Mouse (Mus musculus) liver, embryonic 16.5 days (tissue): Measurements from ENCODE around the gene Cars2. TPM values are rescaled to one million over a fixed set of nuclear protein-coding genes. Genes with fewer than 3 reads are reported as not detected.
A peak's percentile ranks its signal among the peaks of the same experiment; 100 is the strongest.
"Not testable (repeated sequence)": the region's sequence is repeated elsewhere in the genome, so short reads cannot be mapped to it uniquely, and the experiment has no call there.

ENCODE experiments used
- ATAC-seq: fragments of 200-750 bp; cut with Nextera tagmentation; 2 replicates; pipeline ENCODE4 v1.8.0; 2017; ENCODE audit warnings: low read depth, mild to moderate bottlenecking, moderate number of reproducible peaks, moderate library complexity
- H3K27ac ChIP-seq: fragments of 300-500 bp; sonication (generic); 2 replicates; pipeline ENCODE4 v1.5.1; 2014; ENCODE audit warnings: mild to moderate bottlenecking, low read length
- H3K27me3 ChIP-seq: fragments of 300-500 bp; sonication (generic); 2 replicates; pipeline ENCODE4 v1.6.1; 2014; ENCODE audit warnings: low read depth, low read length, mixed read lengths; ENCODE audit not compliant: control insufficient read depth, insufficient read depth
- H3K36me3 ChIP-seq: fragments of 300-500 bp; sonication (generic); 2 replicates; pipeline ENCODE4 v1.6.1; 2014; ENCODE audit warnings: mild to moderate bottlenecking; ENCODE audit not compliant: control insufficient read depth, insufficient read depth
- H3K4me1 ChIP-seq: fragments of 300-500 bp; sonication (generic); 2 replicates; pipeline ENCODE4 v1.6.1; 2014; ENCODE audit warnings: low read depth, low read length, mixed read lengths; ENCODE audit not compliant: control insufficient read depth
- H3K4me2 ChIP-seq: fragments of 300-500 bp; sonication (generic); 2 replicates; pipeline ENCODE4 v1.6.1; 2014; ENCODE audit warnings: low read depth, low read length, mixed read lengths
- H3K4me3 ChIP-seq: fragments of 300-500 bp; sonication (generic); 2 replicates; pipeline ENCODE4 v1.5.1; 2014; ENCODE audit warnings: low read depth, mild to moderate bottlenecking, low read length
- H3K9ac ChIP-seq: fragments of 300-500 bp; sonication (generic); 2 replicates; pipeline ENCODE4 v1.6.1; 2014; ENCODE audit warnings: low read depth, low read length
- H3K9me3 ChIP-seq: fragments of 300-500 bp; sonication (generic); replicated peaks from 2 replicates; pipeline ENCODE4 v1.6.1; 2016; ENCODE audit warnings: low read length; ENCODE audit not compliant: control insufficient read depth
- WGBS: fragments of 180-500 bp; shearing (Covaris S2); extraction: QIAGEN DNeasy Blood & Tissue Kit; methylation state at CpG from one replicate; pipeline ENCODE4 v1.1.7; 2014; ENCODE audit not compliant: insufficient replicate concordance; 5-methylcytosine and 5-hydroxymethylcytosine counted together
- polyA plus RNA-seq: library from polyadenylated mRNA; unstranded; fragments of >200 nt; fragmentation: Nextera tagmentation; extraction: Ambion mirVana; gene quantifications from 2 replicates; pipeline ENCODE4 v1.2.1, GENCODE M21; 2015

The Cars2 gene
- polyA plus RNA-seq, 1 experiment from 2014 or later = 11.8 TPM

- no peaks in the 10 kb centered on the region for H3K36me3 ChIP-seq
- ATAC-seq = no peak
- no peaks in the 10 kb centered on the region for H3K9me3 ChIP-seq
- WGBS = 64% methylated on average over 6 of the region's 6 CpGs
- no peak overlapping the region for H3K4me3 ChIP-seq
- peaks cover 3% of the 10 kb centered on the region; the same call in 1 of the 2 replicates for H3K4me1 ChIP-seq
- no peak overlapping the region for H3K4me2 ChIP-seq
- no peak overlapping the region for H3K27ac ChIP-seq
- H3K9ac ChIP-seq = no peak overlapping the region
- H3K27me3 ChIP-seq = no peaks in the 10 kb centered on the region
Measured at GRCm38 (mm10) chr8:11572428-11572827, 21.8 kb upstream of the Cars2 start.

DNA sequence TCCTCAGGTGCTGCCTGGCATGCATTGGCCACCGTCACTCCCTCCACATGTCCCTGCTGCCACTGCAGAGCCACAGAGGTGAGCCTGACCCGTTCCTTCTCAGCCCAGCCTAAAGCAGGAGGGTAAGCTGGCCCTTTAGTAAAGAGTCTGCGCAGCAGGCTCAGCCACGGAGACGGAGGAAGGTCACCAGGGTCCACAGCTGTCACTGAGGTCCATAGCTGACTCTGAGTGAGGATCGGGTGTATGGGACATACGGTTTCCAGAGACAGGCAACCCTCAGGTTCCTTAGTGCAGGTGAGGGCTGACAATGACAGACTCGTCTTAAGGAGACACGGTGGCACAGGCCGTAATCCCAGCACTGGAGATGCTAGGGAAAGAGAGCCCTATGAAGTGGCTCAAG lies 21.4 kb upstream of the Cars2 start:
- Histone ChIP-seq H3K4me2 (no peak overlapping the region), H3K9ac (no peak overlapping the region), H3K4me3 (no peak overlapping the region), H3K9me3 (no peaks in the 10 kb centered on the region), H3K4me1 (peaks cover 3% of the 10 kb centered on the region; the same call in 1 of the 2 replicates), H3K27ac (no peak overlapping the region), H3K27me3 (no peaks in the 10 kb centered on the region), H3K36me3 (no peaks in the 10 kb centered on the region)
- no peak for ATAC-seq
- WGBS = 84% methylated on average over 10 of the region's 10 CpGs

DNA sequence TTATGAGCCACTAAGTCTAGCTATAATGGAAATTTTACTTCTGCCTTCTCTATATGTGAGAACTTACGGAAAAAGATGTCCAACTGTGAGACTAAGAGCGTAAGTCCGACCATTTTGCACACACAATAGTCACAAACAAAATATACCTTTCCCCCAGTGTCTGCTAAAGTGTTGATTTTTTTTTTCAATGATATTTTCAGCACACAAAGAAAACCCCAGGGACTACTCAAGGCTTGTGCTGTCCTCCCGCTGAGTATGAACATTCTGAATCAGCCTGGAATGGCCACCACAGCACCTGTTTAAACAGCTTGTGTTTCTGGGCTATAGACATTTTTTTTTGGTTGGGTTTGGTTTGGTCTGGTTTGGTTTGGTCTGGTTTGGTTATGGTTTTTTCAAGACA lies 20.2 kb upstream of the Cars2 start:
- Histone ChIP-seq H3K4me3 (no peak overlapping the region), H3K9me3 (no peaks in the 10 kb centered on the region), H3K4me1 (peaks cover 3% of the 10 kb centered on the region; the same call in 1 of the 2 replicates), H3K27me3 (no peaks in the 10 kb centered on the region), H3K4me2 (no peak overlapping the region), H3K36me3 (no peaks in the 10 kb centered on the region), H3K27ac (no peak overlapping the region), H3K9ac (no peak overlapping the region)
- ATAC-seq = no peak
- 86% methylated on average over 4 of the region's 4 CpGs for WGBS

DNA sequence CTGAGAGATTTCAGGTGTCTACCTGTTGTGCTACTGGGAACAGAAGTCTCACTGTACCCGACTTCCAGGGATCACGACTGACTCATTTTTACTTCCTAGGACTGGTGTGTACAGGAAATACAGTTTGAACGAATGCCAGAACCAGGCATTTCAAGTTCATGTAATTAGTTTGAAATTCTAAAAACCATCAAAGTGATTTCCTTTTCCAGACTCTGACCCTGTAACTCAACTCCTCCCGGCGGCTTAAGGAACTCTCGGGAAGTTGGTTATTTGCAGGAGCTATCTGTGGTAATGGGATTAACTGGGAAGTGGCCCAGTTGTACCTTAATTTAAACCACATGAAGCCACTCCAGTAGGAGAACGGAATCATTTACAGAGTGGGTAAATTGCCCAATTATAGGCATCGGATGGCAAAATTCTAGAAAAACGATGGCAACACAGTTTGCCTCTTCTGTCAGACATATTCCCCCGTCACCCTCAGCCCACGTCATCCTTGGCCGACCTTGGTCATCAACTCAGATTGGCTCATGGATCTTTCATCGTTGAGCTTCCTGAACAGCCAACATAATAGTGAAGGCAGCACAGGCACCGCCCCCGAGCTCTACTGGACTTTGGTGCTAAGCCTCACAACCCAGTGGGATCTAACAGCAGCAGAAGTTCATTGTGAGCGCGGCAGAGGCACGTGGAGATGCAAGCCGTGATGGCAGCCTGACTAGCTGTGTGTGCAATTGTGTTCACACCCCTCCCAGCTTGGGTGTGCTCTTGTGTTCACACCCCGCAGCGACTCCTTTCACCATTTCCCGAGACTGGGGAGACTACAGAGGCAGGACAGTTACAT lies 18.9 kb upstream of the Cars2 start:
- WGBS = 77% methylated on average over 22 of the region's 22 CpGs
- no peaks in the 10 kb centered on the region; the same call in 1 of the 2 replicates for H3K36me3 ChIP-seq
- H3K4me3 ChIP-seq = no peak overlapping the region
- no peaks in the 10 kb centered on the region for H3K9me3 ChIP-seq
- H3K27me3 ChIP-seq = no peaks in the 10 kb centered on the region
- ATAC-seq = no peak
- H3K9ac ChIP-seq = no peak overlapping the region
- H3K4me2 ChIP-seq = no peak overlapping the region
- H3K27ac ChIP-seq = no peak overlapping the region
- no peaks in the 10 kb centered on the region for H3K4me1 ChIP-seq

DNA sequence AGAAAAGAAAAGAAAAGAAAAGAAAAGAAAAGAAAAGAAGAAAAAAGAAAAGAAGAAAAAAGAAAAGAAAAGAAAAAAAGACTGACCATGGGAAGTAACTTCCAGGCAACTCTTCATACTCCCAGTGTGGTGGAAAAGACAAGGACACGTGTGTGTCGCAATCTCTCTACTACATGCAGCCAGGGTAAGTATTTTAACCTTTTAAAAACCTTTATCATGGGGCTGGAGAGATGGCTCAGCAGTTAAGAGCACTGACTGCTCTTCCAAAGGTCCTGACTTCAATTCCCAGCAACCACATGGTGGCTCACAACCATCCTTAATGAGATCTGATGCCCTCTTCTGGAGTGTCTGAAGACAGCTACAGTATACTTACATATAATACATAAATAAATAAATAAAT lies 17.6 kb upstream of the Cars2 start:
- not testable (repeated sequence) for H3K36me3 ChIP-seq, H3K9ac ChIP-seq, H3K4me3 ChIP-seq, H3K9me3 ChIP-seq, ATAC-seq, H3K27me3 ChIP-seq, H3K4me1 ChIP-seq, H3K27ac ChIP-seq, H3K4me2 ChIP-seq
- 59% methylated on average over 2 of the region's 2 CpGs for WGBS

DNA sequence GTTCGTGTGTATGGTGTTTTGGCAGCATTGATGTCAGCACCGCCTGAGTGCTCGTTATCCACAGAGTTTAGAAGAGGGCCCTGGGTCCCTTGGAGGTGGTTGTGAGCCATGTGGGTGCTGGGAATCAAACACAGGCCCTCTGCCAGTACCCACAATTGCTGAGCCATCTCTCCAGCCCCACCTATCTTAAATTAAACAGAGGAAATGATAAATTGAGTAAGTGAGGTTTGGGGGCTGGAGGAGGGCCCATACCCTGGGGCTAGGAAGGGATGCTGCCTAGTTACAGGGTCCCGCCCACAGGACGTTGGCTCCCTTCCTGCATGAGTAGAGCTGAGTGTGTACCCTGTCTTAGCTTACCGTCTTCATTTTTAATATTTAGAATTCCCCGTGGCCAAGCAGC lies 14.1 kb upstream of the Cars2 start:
- Histone ChIP-seq H3K4me1 (peaks cover under 1% of the 10 kb centered on the region; the same call in 1 of the 2 replicates), H3K4me2 (no peak overlapping the region), H3K27ac (no peak overlapping the region), H3K36me3 (peaks cover 20% of the 10 kb centered on the region), H3K9ac (no peak overlapping the region), H3K27me3 (no peaks in the 10 kb centered on the region), H3K9me3 (no peaks in the 10 kb centered on the region), H3K4me3 (no peak overlapping the region)
- no peak for ATAC-seq
- WGBS = 81% methylated on average over 7 of the region's 7 CpGs

DNA sequence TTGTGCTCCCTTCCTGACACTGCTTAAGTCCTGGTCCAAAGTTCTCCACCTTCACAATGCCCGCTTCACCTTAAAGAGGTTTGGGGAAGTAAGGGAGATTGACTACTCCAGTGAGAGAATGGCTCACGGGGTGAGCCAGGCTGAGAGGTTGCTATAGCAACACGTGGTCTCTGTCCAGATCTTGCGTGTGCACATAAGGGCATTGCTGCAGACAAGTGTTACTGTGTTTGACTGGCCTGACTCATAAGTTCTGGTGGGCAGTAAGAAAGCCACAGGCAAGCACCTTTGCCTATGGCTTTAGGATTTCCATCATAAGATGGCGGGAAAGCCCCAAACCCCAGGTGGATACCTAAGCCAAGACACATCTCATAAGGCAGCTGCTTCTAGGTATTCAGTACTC lies 13.7 kb upstream of the Cars2 start:
- Histone ChIP-seq H3K4me2 (no peak overlapping the region), H3K27ac (no peak overlapping the region), H3K36me3 (peaks cover 20% of the 10 kb centered on the region), H3K9me3 (no peaks in the 10 kb centered on the region), H3K9ac (no peak overlapping the region), H3K27me3 (no peaks in the 10 kb centered on the region), H3K4me3 (no peak overlapping the region), H3K4me1 (peaks cover 5% of the 10 kb centered on the region)
- ATAC-seq = no peak
- WGBS = 61% methylated on average over 5 of the region's 5 CpGs

- Histone ChIP-seq H3K9ac (no peak overlapping the region; the same call in 1 of the 2 replicates), H3K27ac (no peak overlapping the region), H3K4me1 (peaks cover 10% of the 10 kb centered on the region), H3K4me3 (no peak overlapping the region), H3K9me3 (no peaks in the 10 kb centered on the region), H3K4me2 (peak overlapping the region; percentile 69; the same call in 1 of the 2 replicates), H3K27me3 (no peaks in the 10 kb centered on the region), H3K36me3 (peaks cover 20% of the 10 kb centered on the region)
- ATAC-seq = no peak
- 79% methylated on average over 9 of the region's 9 CpGs for WGBS
Measured at GRCm38 (mm10) chr8:11560220-11560619, 9.6 kb upstream of the Cars2 start.

DNA sequence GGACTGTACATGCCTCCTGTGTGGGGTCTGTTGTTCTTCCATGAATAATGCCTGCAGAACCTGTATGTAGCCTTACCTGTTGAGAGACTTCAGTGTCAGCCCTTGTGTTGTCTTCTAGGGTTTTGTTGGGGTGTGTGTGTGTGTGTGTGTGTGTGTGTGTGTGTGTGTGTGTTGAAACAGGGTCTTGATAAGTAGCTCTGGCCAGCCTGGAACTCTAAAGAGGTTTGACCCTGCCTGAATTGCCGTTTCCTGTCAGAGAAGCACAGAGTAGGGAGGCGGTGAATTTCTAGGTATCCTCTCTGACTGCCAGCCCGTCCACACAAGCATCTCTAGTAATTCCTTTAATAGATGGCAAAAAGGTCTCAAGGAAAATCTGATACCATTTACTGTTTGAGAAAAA lies 8.9 kb upstream of the Cars2 start:
- no peak for ATAC-seq
- Histone ChIP-seq H3K4me1 (peaks cover 16% of the 10 kb centered on the region), H3K9ac (peak overlapping the region; percentile 88), H3K27me3 (no peaks in the 10 kb centered on the region), H3K4me3 (peak overlapping the region; percentile 94), H3K4me2 (peak overlapping the region; percentile 69), H3K27ac (no peak overlapping the region), H3K9me3 (no peaks in the 10 kb centered on the region), H3K36me3 (peaks cover 20% of the 10 kb centered on the region)
- 68% methylated on average over 3 of the region's 3 CpGs for WGBS
